Mouse (Mus musculus): ENCODE results near the gene BC030867. TPM values are rescaled to one million over a fixed set of nuclear protein-coding genes. Genes with fewer than 3 reads are reported as not detected.
A peak's percentile ranks its signal among the peaks of the same experiment; 100 is the strongest.

BC030867 gene
- 0.78 and 0.94 TPM in 2 replicates for polyA plus RNA-seq (2021; fragmentation: Nextera tagmentation)
- long read RNA-seq, experiment 1, partial matches to known transcripts, result 2 of 3 reads
- long read RNA-seq, experiment 1, other reads (novel, unspliced or antisense), result 1 of 3 reads
- long read RNA-seq, experiment 2, partial matches to known transcripts, result 3 of 3 reads
- long read RNA-seq, experiment 2, other reads (novel, unspliced or antisense), result 0 of 3 reads

DNA sequence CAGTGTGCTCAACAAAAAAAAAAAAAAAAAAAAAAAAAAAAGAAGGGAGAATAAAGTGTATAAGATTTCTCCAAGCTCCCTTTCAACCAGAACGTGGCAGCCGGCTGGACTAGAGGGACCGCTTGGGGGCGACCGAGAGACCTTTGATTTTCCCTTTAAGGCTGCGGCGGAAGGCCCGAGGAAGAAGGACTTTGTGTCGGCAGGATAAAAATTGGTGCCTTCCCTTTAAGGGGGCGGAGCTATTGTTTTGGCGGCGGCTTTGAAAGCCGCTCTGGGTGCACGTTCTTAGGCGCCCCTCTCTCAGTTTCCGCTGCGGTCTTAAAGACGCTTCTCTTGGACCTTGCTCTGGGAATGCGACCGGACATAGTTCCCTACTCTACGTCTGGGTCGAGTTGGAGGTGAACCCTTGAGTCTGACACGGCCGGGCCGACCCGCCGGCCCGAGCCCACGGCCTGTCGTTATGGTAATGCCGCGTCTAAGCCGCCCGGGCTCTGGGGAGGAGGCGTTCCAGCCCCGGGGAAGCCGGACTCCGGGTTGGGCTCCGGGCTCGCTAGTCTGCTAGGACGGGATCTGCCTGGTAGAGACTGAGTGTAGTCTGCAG lies at the start of gene BC030867:
Gene BC030867, plus strand, starts transcription at position 253 of the 601 bp plus-strand sequence.

DNA sequence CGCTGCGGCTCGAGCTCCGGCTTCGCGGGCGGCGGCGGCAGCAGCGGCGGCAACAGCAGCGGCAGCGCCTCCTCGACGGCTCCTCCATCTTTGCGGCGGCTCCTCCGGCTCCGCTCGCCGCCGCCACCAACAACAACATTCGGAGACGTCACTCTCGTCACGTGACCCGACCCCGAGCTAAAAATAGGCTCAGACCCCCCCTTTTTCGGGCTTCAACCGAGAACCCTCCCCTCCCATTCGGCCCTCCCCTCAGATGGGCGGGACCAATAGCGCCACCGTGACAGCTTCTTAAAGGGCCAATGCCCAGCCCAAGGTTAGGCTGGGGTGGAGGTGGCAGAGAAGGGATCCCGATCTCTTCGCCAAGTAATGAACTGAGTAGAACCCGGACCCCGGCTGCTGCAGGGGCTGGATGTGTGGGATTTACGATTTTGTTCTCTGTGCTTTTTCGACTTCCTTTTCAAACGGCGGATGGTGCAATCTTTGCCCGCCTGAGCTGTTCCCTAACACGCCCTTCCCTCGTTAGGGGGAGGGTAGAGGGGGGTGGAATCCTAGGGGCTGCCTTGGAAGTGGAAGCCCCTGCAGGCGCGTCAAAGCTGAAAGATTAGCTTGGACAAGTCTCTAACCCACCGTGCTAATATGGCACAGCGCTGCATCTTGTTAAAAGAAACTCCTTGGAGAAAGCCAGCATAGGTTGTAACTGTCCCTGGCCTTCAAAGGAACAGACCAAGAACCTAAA lies 18.5 kb upstream of the BC030867 start, which contains the start of gene Hdac5:
Gene Hdac5, minus strand, starts transcription at position 161 of the 736 bp plus-strand sequence.

DNA sequence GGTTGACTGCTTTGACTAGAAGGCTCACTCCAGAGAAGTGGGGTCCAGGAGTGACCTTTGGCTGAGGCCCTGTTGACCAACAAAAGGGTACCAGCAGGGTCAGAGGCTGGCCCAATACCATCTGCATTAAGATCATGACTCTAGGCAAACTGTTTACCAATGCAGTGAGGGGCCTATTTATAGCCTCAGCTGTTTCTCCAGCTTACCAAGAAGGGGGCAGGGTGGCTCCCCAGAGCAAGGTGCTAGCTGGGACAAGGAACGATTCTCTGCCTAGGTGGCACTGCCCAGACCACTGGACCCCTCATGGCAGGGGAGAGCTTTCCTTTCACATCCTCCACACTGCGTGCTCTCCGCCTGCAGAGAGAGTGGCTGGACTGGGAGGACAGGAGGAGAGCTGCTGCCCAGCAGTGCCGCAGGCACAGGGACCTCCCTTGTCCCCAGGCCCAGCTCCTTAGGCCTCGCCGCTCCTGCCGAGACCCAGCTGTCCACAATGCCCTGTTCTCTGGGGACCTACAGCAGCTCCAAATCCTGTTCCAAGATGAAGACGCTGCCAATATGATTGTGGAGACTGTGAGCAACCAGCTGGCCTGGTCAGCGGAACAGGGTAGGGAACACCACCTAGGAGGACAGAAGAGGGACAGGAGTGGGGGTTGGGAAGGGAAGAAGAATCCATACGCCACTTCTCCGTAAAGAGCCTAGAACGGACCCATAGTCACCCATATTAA lies 20.0 kb downstream of the BC030867 start, which contains the start of gene Asb16:
Gene Asb16, plus strand, starts transcription at position 224 of the 725 bp plus-strand sequence.

DNA sequence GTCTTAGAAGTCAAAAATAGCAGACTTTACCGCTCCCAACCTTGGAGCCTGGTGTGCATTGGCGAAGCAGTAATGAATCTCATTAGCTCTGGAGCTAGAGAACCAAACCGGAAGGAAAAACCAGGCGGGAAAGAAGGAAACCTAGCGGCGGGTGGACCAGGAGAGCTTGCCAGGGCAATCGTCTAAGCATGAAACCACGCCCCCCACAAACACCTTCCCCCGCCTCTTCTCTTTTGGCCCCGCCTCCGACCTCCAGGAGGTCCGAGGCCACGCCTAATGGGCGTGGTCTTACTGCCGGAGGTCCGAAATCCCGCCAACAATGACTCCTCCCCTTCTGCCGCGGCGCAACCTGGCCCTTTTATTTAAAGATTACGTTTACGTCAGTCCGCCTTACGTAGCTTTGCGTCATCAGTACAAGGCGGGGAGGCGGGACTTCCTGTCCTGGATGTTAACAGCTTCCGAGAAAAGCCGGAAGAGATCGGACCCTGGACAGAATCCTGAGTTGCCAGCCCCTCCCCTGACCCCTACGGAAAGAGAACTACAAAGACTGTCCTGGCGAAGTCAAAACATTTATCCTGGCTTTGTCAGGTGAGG lies 35.9 kb downstream of the BC030867 start, which contains the start of gene Tmub2:
Gene Tmub2, plus strand, starts transcription at position 431 of the 594 bp plus-strand sequence.

DNA sequence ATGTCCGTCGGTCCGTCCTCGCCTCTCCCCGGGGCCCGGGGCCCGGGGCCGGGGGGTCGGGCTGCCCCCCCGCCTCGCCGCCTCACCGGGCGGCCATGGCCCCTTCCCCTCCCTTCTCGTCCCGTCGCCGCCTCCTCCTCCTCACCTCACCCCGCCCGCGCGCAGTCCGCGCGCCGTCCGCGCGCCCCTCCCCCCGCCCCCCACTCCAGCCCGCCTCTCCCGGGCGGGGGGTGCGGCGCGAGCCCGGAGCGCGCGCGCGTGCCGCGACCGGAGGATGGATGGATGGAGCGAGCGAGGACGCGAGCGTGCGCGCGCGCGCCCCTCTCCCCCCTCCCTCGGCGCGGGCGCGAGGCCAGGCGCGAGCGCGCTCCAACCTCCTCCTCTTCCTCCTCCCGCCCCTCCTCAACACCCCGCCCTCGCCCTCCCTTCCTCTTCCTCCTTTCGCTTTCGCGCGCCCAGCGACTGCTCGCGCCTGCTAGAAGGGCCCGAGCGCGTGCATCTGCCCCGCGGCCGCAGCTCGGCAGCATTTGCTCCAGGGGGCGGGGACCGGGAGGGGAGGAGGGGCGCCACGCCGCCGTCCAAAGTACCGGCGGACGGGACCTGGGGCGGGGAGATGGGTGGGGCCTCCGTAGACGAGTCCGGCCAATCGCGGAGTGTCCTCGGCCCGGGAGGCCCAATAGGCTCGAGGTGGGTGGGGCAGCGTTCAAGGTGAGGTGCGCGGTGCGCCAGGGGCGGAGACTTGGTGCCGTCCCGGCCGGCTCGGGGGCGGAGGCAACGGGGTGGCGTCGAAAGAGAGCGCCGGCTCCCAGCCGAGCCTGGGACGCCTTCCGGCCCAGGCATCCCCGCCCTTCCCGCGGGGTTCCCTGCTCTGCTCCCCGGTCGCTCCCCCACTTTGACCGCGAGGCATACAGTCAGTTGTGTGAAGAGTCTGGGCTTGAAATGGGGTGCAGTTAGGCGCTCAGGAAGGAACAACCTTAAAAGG lies 48.1 kb downstream of the BC030867 start, which contains the start of gene Atxn7l3:
Gene Atxn7l3, minus strand, starts transcription at position 141 of the 982 bp plus-strand sequence.

Small RNA genes lying within 50 kb of the gene (microRNA-seq; reads per million reads assigned to microRNA genes)
- 2.1 reads per million, percentile 3 among the genes with 10 or more reads in this experiment for gene Mir8101

Other genes with a start within 250 kb of the BC030867 start
- gene Mpp3, start 220.4 kb upstream of the BC030867 start, polyA plus RNA-seq (2021; fragmentation: Nextera tagmentation), result 27.7 and 28.5 TPM in 2 replicates
- gene Cd300lg, start 207.4 kb upstream of the BC030867 start, polyA plus RNA-seq (2021; fragmentation: Nextera tagmentation), result 0.13 and 0.15 TPM in 2 replicates
- gene Mpp2, start 160.4 kb upstream of the BC030867 start, polyA plus RNA-seq (2021; fragmentation: Nextera tagmentation), result 29.7 and 35.5 TPM in 2 replicates
- not detected in 2 replicates for gene Ppy, start 147.6 kb upstream of the BC030867 start, polyA plus RNA-seq (2021; fragmentation: Nextera tagmentation)
- gene Pyy, start 141.1 kb upstream of the BC030867 start, polyA plus RNA-seq (2021; fragmentation: Nextera tagmentation), result not detected in 2 replicates
- not detected in 2 replicates for gene Nags, start 103.4 kb upstream of the BC030867 start, polyA plus RNA-seq (2021; fragmentation: Nextera tagmentation)
- gene Tmem101, start 92.5 kb upstream of the BC030867 start, polyA plus RNA-seq (2021; fragmentation: Nextera tagmentation), result 47.2 and 48.5 TPM in 2 replicates
- gene Lsm12, start 63.6 kb upstream of the BC030867 start, polyA plus RNA-seq (2021; fragmentation: Nextera tagmentation), result 107 and 134 TPM in 2 replicates
- gene G6pc3, start 59.3 kb upstream of the BC030867 start, polyA plus RNA-seq (2021; fragmentation: Nextera tagmentation), result 29.6 and 35.3 TPM in 2 replicates
- gene Hdac5, start 18.7 kb upstream of the BC030867 start, polyA plus RNA-seq (2021; fragmentation: Nextera tagmentation), result 47.2 and 53.7 TPM in 2 replicates
- 0.85 and 1.0 TPM in 2 replicates for gene Asb16, start 19.9 kb downstream of the BC030867 start, polyA plus RNA-seq (2021; fragmentation: Nextera tagmentation)
- 78.0 and 93.2 TPM in 2 replicates for gene Tmub2, start 36.0 kb downstream of the BC030867 start, polyA plus RNA-seq (2021; fragmentation: Nextera tagmentation)
- gene Atxn7l3, start 47.7 kb downstream of the BC030867 start, polyA plus RNA-seq (2021; fragmentation: Nextera tagmentation), result 7.8 and 8.8 TPM in 2 replicates
- gene Ubtf, start 70.9 kb downstream of the BC030867 start, polyA plus RNA-seq (2021; fragmentation: Nextera tagmentation), result 40.1 and 42.9 TPM in 2 replicates
- gene Slc4a1, start 117.3 kb downstream of the BC030867 start, polyA plus RNA-seq (2021; fragmentation: Nextera tagmentation), result not detected in 2 replicates
- gene Rundc3a, start 144.5 kb downstream of the BC030867 start, polyA plus RNA-seq (2021; fragmentation: Nextera tagmentation), result 43.5 and 51.4 TPM in 2 replicates
- 150 and 172 TPM in 2 replicates for gene Slc25a39, start 159.1 kb downstream of the BC030867 start, polyA plus RNA-seq (2021; fragmentation: Nextera tagmentation)
- 48.7 and 49.4 TPM in 2 replicates for gene Grn, start 181.4 kb downstream of the BC030867 start, polyA plus RNA-seq (2021; fragmentation: Nextera tagmentation)
- gene Fam171a2, start 198.8 kb downstream of the BC030867 start, polyA plus RNA-seq (2021; fragmentation: Nextera tagmentation), result 1.1 and 2.2 TPM in 2 replicates
- 3.1 and 3.8 TPM in 2 replicates for gene Itga2b, start 221.2 kb downstream of the BC030867 start, polyA plus RNA-seq (2021; fragmentation: Nextera tagmentation)